Mouse (Mus musculus) thymus, adult 2 months (tissue): Measurements from ENCODE around the gene Parp11.

Experiments used
- CTCF ChIP-seq: fragments of 200-500 bp; IDR thresholded peaks from 2 replicates; pipeline ENCODE4 v1.5.1; 2012; ENCODE audit warnings: mild to moderate bottlenecking, control low read depth, low read length, moderate library complexity, borderline replicate concordance; ENCODE audit not compliant: control insufficient read depth, poor library complexity, insufficient read depth; ENCODE audit errors: extremely low read depth
- POLR2A ChIP-seq: fragments of 200-500 bp; IDR thresholded peaks from 2 replicates; pipeline ENCODE4 v1.6.1; 2012; ENCODE audit warnings: mild to moderate bottlenecking, low read length, control low read depth, moderate library complexity; ENCODE audit not compliant: control insufficient read depth, poor library complexity, insufficient read depth; ENCODE audit errors: extremely low read depth

- TF ChIP-seq CTCF (no peak), POLR2A (no peak)
These were observed 7.6 kb upstream of the Parp11 start for GRCm38 (mm10) chr6:127439063-127439462.
